Mouse (Mus musculus): ENCODE measurements around the gene Ube2i.

Ube2i gene

GRCm38 (mm10) chr17:25274571-25275346, at the start of gene Ube2i:
Ube2i (minus strand) TSS chr17:25274622.
- no peak for DNase-seq

GRCm38 (mm10) chr17:25322930-25323329, 48.5 kb upstream of the Ube2i start:
- no peak for DNase-seq

GRCm38 (mm10) chr17:25320819-25321218, 46.4 kb upstream of the Ube2i start:
- no peak for DNase-seq

- no peak for DNase-seq
These were observed 43.9 kb upstream of the Ube2i start, which contains the start of gene Prss29 for GRCm38 (mm10) chr17:25318354-25318753. Prss29 (plus strand) TSS chr17:25318654.

- no peak for DNase-seq
These were observed 33.9 kb upstream of the Ube2i start, which contains the start of gene Prss28 for GRCm38 (mm10) chr17:25308346-25308745. Prss28 (plus strand) TSS chr17:25308646.

- no peak for DNase-seq
These were observed 23.7 kb upstream of the Ube2i start, which contains the start of gene Prss34 for GRCm38 (mm10) chr17:25298094-25298493. Prss34 (plus strand) TSS chr17:25298394.

GRCm38 (mm10) chr17:25294111-25294510, 19.7 kb upstream of the Ube2i start:
- DNase-seq = no peak

- no peak for DNase-seq
These were observed 19.1 kb upstream of the Ube2i start for GRCm38 (mm10) chr17:25293495-25293894.

- DNase-seq = no peak
These were observed 16.0 kb upstream of the Ube2i start for GRCm38 (mm10) chr17:25290411-25290810.

- DNase-seq = peak; percentile 44
These were observed 14.4 kb upstream of the Ube2i start for GRCm38 (mm10) chr17:25288842-25289241.

- peak; percentile 20 for DNase-seq
These were observed 10.6 kb upstream of the Ube2i start for GRCm38 (mm10) chr17:25285033-25285432.

GRCm38 (mm10) chr17:25282133-25282532, 7.7 kb upstream of the Ube2i start:
- DNase-seq = no peak

DNA sequence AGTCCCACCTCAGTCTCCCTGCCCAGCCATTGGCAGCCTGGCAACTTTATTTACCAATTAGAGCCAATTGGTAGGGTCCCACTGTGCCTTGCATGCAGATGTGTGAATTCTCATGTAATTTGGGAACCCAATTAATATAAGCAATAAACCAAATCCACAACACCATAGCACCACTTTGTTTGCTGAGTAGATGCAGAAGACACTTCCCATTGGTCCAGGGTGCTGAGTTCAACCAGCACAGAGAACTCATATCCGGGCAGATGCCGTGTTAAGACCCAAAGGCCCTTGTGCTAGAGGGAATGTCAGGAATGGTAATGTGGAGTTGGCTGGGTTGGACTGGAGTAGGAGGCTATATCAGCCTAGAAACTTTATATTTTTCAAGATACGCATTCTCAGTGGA, 1.4 kb upstream of the Ube2i start:
- DNase-seq = no peak

- peak; percentile 94 for DNase-seq
These were observed 518 bp downstream of the Ube2i start for GRCm38 (mm10) chr17:25273706-25274501.

DNA sequence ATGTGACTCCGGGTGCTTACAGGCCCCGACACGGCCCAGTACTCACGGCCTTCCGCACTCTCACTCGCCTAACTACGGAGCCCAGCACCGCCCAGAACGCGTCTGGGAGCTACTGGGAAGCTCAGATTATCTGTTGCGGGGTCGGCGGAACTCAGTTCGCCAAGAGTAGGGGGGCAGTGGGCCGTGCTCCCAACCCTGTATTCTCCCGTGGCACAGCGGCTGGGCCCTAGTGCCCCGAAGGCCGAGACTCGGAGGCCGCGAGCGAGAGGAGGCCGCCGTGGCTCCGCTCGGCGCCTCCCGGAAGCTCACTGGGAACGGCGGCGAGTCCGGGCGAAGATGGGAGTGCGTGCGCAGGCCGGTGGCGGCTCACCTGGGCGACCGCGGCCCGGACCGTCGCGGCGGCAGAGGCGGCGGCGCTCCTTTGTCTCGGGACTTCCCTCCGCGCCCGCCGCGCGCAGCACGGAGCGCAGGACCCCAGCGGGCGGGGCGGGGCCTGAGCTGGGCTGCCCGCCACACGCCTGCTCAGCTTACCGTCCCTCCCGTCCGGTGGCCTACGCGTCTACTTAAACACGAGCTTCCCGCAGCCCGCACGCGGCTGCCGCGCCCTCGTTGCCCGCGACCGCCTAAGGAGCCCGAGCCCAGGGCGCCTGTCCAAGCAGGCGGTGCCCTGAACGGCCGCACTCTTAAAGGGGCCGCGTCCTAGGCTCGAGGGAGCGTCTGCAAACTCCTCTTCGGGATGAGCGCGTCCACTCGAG, 1.3 kb downstream of the Ube2i start:
- DNase-seq = peak; percentile 93

DNA sequence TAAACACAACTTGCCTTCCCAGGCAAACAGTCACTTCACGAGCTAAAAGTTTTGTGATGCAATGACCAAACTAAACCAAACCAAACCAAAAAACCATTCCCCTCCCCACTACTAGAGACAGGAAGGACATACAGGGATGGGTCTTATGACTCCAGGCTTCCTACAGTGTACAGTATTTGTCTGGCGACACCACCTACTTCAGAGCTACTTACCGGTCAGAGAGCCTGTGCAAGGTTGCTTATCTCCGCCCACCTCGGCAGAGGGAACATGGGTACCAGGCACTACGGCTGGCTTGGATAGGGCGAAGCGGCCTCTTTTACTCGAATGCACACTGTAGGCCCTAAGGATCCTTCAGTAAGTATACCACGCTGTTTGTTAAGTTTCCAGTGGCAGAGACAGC, 2.1 kb downstream of the Ube2i start:
- DNase-seq = no peak

DNA sequence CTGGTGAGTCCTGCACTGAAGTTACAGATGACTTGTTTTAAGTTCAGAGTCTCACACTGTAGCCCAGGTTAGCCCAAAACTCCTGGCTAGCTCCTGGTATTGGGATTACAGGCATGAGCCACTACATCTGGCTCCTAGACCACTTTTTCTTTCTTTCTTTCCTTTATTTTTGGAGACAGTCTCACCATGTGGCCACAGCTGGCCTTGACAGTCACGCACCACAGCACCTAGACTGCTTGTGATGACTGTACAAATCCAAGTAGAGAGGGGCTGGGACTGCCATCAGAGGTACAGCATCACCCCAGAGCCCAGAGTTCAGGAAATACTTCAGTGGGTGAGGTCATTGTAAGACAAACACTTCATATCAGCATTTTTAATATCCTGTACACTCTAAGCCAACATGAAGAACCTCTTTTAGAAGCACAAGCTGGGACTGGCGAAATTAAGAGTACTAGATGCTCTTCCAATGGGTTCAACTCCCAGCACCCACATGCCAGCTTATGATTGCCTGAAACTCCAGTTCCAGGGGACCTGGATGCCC, 3.6 kb downstream of the Ube2i start:
- no peak for DNase-seq

GRCm38 (mm10) chr17:25264453-25264852, 10.0 kb downstream of the Ube2i start:
- DNase-seq = no peak

- no peak for DNase-seq
These were observed 16.6 kb downstream of the Ube2i start for GRCm38 (mm10) chr17:25257804-25258261.

DNA sequence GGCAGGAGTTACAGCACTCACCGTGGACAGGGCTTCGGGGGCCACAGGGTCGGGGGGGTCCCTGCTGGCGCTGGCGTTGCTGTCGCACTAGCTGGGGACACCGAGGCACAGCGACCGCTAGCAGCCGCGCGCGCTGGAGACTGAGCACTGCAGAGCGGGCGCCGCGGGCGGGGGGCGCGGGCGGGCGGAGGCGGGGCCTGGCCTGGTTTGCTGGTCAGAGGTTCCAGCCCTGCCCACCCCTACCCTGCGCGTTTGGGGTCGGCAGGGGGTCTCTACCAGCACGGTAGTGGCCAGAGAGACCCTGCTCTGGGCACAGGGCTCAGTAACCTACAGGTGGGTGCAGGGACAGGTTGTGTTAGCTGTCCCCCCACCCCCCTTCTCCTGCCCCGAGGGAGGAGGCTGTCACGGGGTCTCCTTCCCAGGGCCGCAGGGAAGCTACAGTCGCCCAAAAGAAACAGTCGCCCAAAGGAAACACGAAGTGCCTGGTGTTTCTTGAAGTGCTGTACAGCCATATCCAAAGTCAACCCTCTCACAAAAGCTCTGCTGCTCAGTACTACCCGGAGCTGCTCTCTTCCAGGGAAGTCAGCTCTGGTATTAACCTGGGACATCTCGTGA, 18.2 kb downstream of the Ube2i start, which contains the start of gene Baiap3:
Gene Baiap3, minus strand, starts transcription at position 225 of the 615 bp plus-strand sequence.
- DNase-seq = no peak

DNA sequence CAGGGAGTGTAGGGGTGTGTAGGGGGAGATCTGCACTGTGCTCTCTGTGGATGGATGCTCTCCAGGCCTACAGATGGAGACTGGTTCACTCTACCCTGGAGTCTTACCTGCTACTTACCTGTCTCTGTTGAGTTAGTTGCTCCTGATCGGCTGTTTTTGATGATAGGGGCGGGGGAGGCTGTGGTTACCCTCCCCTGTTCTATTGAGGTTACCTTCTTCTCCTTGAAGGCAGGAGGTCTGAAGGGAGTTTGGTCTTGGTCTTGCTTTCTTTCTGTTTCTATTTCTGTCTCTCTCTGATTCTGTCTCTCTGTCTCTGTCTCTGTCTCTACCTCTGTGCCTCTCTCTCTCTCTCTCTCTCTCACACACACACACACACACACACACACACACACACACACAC, 19.3 kb downstream of the Ube2i start:
- DNase-seq = no peak

GRCm38 (mm10) chr17:25253760-25254159, 20.7 kb downstream of the Ube2i start:
- DNase-seq = peak; percentile 39
